Mouse (Mus musculus) erythroblast, embryonic 14.5 days (primary cell): Measurements from ENCODE around the gene Ryr3.

ENCODE experiments used
- GATA1 ChIP-seq: IDR thresholded peaks from 2 replicates; pipeline ENCODE4 v1.6.1; 2012; ENCODE audit warnings: low read length, inconsistent platforms, mixed read lengths
- TAL1 ChIP-seq: IDR thresholded peaks from 3 replicates; pipeline ENCODE4 v1.6.1; 2012; ENCODE audit warnings: low read length, inconsistent platforms, mixed read lengths

DNA sequence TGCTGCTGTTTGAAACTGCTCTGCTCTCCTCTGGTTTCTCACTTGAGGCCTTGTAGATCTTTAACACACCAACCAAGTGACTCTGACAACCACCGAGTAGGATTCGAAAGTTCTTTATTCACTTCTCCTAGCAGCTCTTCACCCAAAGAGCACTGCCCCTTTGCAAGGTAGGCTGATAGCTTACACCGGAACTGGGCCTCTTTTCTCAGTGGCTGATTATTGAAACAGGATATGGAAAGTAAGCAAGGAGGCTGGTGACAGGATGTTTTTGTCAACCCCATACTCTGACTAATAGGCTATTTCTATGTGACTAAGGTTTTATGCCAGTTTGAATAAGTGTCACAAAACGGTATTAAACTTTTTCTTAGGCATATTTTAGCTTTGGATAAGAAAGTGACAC is 502.2 kb downstream of the Ryr3 start:
- TF ChIP-seq GATA1 (no peak), TAL1 (no peak)
